Mouse (Mus musculus) heart, adult 2 months (tissue): ENCODE data around the gene Gm15517. TPM values are rescaled to one million over a fixed set of nuclear protein-coding genes. Genes with fewer than 3 reads are reported as not detected.

Experiments used
- DNase-seq, 2 experiments: peaks; one replicate each; pipeline ENCODE4 v3.0.0; 2021
- H3K27ac ChIP-seq: fragments of 200-600 bp; 2 replicates; pipeline ENCODE4 v1.8.1; 2022
- H3K27me3 ChIP-seq: fragments of 200-500 bp; 2 replicates; pipeline ENCODE4 v1.6.1; 2012; ENCODE audit warnings: mild to moderate bottlenecking, low read length, inconsistent platforms, mixed read lengths; ENCODE audit not compliant: control insufficient read depth, insufficient read depth
- H3K36me3 ChIP-seq: fragments of 200-500 bp; 2 replicates; pipeline ENCODE4 v1.6.1; 2012; ENCODE audit warnings: low read length, inconsistent platforms; ENCODE audit not compliant: control insufficient read depth, insufficient read depth
- H3K4me1 ChIP-seq: fragments of 200-500 bp; 2 replicates; pipeline ENCODE4 v1.6.1; 2011; ENCODE audit warnings: low read length; ENCODE audit not compliant: control insufficient read depth, insufficient read depth
- H3K4me3 ChIP-seq: fragments of 200-600 bp; 2 replicates; pipeline ENCODE4 v1.8.1; 2022
- H3K79me2 ChIP-seq: fragments of 200-500 bp; replicated peaks from 2 replicates; pipeline ENCODE4 v1.6.1; 2012; ENCODE audit warnings: mild to moderate bottlenecking, inconsistent platforms, low read length, moderate library complexity, mixed read lengths; ENCODE audit not compliant: control insufficient read depth, insufficient read depth
- H3K9ac ChIP-seq: fragments of 200-500 bp; 2 replicates; pipeline ENCODE4 v1.6.1; 2012; ENCODE audit warnings: low read depth, mild to moderate bottlenecking, control low read depth, inconsistent platforms, low read length, mixed read lengths
- CTCF ChIP-seq: fragments of 200-600 bp; IDR thresholded peaks from 2 replicates; pipeline ENCODE4 v1.8.1; 2022; ENCODE audit warnings: antibody characterized with exemption, mild to moderate bottlenecking, moderate library complexity
- EP300 ChIP-seq: fragments of 200-500 bp; IDR thresholded peaks from 2 replicates; pipeline ENCODE4 v1.6.1; 2011; ENCODE audit warnings: low read depth, low read length, control low read depth; ENCODE audit not compliant: insufficient read depth
- POLR2A ChIP-seq: fragments of 200-500 bp; IDR thresholded peaks from 2 replicates; pipeline ENCODE4 v1.6.1; 2011; ENCODE audit warnings: mild to moderate bottlenecking, low read depth, low read length, control low read depth; ENCODE audit not compliant: insufficient read depth
- WGBS: fragments of 180-500 bp; shearing (Covaris S2); methylation state at CpG from one replicate; pipeline ENCODE4 v1.1.7; 2018; 5-methylcytosine and 5-hydroxymethylcytosine counted together
- intact Hi-C: fragments of 180-260 bp; cut with DNase I; formaldehyde crosslinking; loops from one replicate; pipeline ENCODE4 v1.15.1; 2025
- polyA plus RNA-seq: library from polyadenylated mRNA; depleted of rRNA; stranded (reverse); fragments of >200 nt; gene quantifications from 2 replicates; pipeline ENCODE4 v1.2.3, GENCODE M21; 2012
- total RNA-seq, 2 experiments: library from RNA; stranded (reverse); gene quantifications; 2 replicates each; pipeline ENCODE4 v1.2.3; 2021

Gm15517 gene
- total and polyA plus RNA-seq, 3 experiments: not detected

DNA sequence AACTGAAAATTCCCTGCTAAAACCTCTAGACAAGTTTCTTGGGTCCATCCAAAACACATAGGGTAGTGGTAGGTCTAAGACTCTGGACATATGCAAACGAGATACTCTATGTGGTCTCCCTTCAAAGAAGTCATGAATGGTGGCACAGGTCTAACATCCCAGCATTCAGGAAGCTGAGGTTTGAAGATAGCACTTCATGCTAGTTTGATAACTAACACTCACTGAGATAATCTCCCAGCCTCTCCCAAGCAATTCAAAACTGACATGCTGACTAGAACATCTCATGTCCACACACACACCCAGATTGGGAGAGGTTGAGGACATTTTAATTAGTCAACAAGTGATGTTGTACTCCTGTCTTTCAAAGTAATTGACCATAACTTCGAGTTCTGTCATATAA lies 21.3 kb upstream of the Gm15517 start:
- WGBS: 38% methylated on average over 2 of the region's 2 CpGs
- no peaks in the 10 kb centered on the region for H3K36me3 ChIP-seq
- TF ChIP-seq EP300 (no peak), POLR2A (no peak), CTCF (no peak)
- no peak for DNase-seq
- H3K9ac ChIP-seq: no peak overlapping the region
- no peak overlapping the region for H3K4me3 ChIP-seq
- H3K4me1 ChIP-seq: no peaks in the 10 kb centered on the region
- intact Hi-C loops: loop anchor here (10.0 kb wide), 1 partner anchor 65 kb away; the partner anchor contains the start of gene Clec11a
- H3K27ac ChIP-seq: no peak overlapping the region
- no peaks in the 10 kb centered on the region for H3K27me3 ChIP-seq
- H3K79me2 ChIP-seq: no peaks in the 10 kb centered on the region

GRCm38 (mm10) chr7:44240712-44241111 lies 20.5 kb upstream of the Gm15517 start:
- H3K9ac ChIP-seq: no peak overlapping the region
- no peak for DNase-seq
- TF ChIP-seq CTCF (no peak), EP300 (no peak), POLR2A (no peak)
- intact Hi-C loops: loop anchor here (10.0 kb wide), 1 partner anchor 64 kb away; the partner anchor contains the start of gene Clec11a
- H3K27me3 ChIP-seq: no peaks in the 10 kb centered on the region
- 19% methylated on average over 1 of the region's 1 CpGs for WGBS
- H3K36me3 ChIP-seq: no peaks in the 10 kb centered on the region
- peaks cover 1% of the 10 kb centered on the region for H3K4me1 ChIP-seq
- H3K4me3 ChIP-seq: no peak overlapping the region
- no peaks in the 10 kb centered on the region for H3K79me2 ChIP-seq
- no peak overlapping the region for H3K27ac ChIP-seq

DNA sequence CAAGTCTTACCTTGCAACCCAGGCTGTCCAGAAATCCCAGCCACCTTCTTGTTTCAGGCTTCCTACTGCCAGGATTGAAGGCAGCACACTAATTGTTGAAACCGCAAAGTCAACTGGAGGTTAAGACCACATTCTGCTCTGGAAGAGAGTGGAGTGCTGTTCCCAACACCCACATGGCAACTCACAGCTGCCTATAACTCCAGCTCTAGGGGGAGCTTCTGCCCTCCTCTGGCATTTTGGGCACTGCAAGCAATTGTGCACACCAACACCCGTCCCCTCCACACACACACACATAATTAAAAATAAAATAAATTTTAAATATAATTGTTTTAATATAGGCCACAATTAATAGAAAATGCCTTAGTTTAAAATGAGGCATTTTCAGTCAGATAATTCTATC lies 20.1 kb upstream of the Gm15517 start:
- intact Hi-C loops: loop anchor here (10.0 kb wide), 1 partner anchor 64 kb away; the partner anchor contains the start of gene Clec11a
- DNase-seq: no peak
- TF ChIP-seq POLR2A (no peak), EP300 (no peak), CTCF (no peak)
- Histone ChIP-seq H3K36me3 (no peaks in the 10 kb centered on the region), H3K4me1 (peaks cover 1% of the 10 kb centered on the region), H3K9ac (no peak overlapping the region), H3K79me2 (no peaks in the 10 kb centered on the region), H3K27me3 (no peaks in the 10 kb centered on the region), H3K4me3 (no peak overlapping the region), H3K27ac (no peak overlapping the region)
- 72% methylated on average over 2 of the region's 2 CpGs for WGBS

- H3K36me3 ChIP-seq: 0 out of 2 replicates have a peak, but pooled peaks cover 2% of the 10 kb centered on the region
- H3K79me2 ChIP-seq: 0 out of 2 replicates have a peak, but pooled peaks cover 1% of the 10 kb centered on the region
- 50% methylated on average over 1 of the region's 1 CpGs for WGBS
- no peaks in the 10 kb centered on the region for H3K27me3 ChIP-seq
- intact Hi-C loops: loop anchor here (10.0 kb wide), 1 partner anchor 61 kb away; the partner anchor contains the start of gene Clec11a
- DNase-seq: no peak
- no peak overlapping the region for H3K9ac ChIP-seq
- no peak overlapping the region for H3K27ac ChIP-seq
- peaks cover 1% of the 10 kb centered on the region for H3K4me1 ChIP-seq
- no peak overlapping the region for H3K4me3 ChIP-seq
- TF ChIP-seq EP300 (no peak), POLR2A (no peak), CTCF (no peak)
These were observed 17.2 kb upstream of the Gm15517 start for GRCm38 (mm10) chr7:44244080-44244479.

DNA sequence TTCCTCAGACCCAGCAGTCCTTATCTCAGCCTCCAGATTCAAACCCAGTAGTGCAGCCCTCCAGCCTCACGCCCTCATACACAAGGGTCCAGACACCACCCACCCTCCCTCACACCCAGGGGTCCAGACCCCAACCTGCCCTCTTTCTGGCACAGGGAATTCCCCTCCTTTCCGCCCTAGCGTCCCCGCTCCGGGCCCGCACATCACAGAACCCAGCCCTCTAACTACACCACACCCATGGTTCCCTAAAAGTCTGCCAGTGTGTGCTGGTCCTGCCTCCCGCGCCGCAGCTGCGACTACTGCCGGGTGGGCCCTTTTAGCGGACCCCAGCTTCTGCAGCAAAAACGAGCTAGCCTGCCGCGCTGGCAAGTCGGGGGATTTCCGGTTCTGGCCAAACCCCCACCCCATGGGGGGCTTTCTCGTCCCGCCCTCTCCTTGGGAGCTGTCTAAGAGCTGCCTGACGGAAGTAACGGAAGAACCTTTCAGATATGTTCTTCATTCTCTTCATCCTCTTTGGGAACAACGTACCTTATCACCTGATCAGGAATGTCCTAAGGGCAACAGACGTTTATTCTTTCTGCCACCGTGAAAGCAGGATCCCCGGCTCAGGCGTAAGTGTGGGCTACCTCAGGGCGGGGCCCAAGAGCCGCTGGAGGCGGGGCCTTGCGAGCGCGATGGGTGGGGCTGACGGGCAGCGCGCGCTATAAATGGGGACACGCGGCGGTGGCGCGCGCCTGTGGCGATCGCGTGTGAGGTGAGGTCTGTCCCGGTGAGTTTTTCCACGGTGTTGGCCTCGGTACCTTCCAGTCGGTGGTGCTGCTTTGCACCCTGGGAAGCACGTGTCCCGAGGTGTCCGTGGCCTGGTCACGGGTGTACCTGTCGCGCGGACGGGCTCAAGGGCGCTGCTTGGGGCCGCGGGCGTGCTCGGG lies 14.9 kb upstream of the Gm15517 start, which contains the start of the genes 1700028J19Rik and 2410002F23Rik:
TSS of gene 1700028J19Rik (minus strand) at position 641 of the 929 bp plus-strand sequence.
TSS of gene 2410002F23Rik (plus strand) at position 668 of the 929 bp plus-strand sequence.
- peaks cover 1% of the 10 kb centered on the region for H3K4me1 ChIP-seq
- H3K79me2 ChIP-seq: 0 out of 2 replicates have a peak, but pooled peaks cover 1% of the 10 kb centered on the region
- H3K27me3 ChIP-seq: no peaks in the 10 kb centered on the region
- peak within 1 kb of the TSS; percentile 99 for H3K27ac ChIP-seq
- peak within 1 kb of the TSS; percentile 97 for H3K4me3 ChIP-seq
- DNase-seq: peak; percentile 91 to 96
- intact Hi-C loops: loop anchor here (5.0 to 10.0 kb wide), 3 partner anchors 58 to 306 kb away; partner anchors contain the start of genes Aspdh, Clec11a, Josd2 and Nr1h2
- under 1% methylated on average over 58 of the region's 62 CpGs for WGBS
- 0 out of 2 replicates have a peak, but pooled peaks cover 2% of the 10 kb centered on the region for H3K36me3 ChIP-seq
- TF ChIP-seq EP300: 0 out of 2 replicates have a peak, but pooled peaks have one; percentile 37
- TF ChIP-seq CTCF: no peak; the same call in 1 of the 2 replicates
- peak; percentile 94 for TF ChIP-seq POLR2A
- peak within 1 kb of the TSS; percentile 91 for H3K9ac ChIP-seq
